Mouse (Mus musculus): ENCODE measurements around the gene Zfp646. TPM values are rescaled to one million over a fixed set of nuclear protein-coding genes. Genes with fewer than 3 reads are reported as not detected.
"Not testable (repeated sequence)": the region's sequence is repeated elsewhere in the genome, so short reads cannot be mapped to it uniquely, and the experiment has no call there.

The Zfp646 gene
- polyA plus RNA-seq, 1 experiment from 2014 or later, result 11.4 TPM

- Histone ChIP-seq H3K4me3 (no peak overlapping the region), H3K4me1 (peaks cover 23% of the 10 kb centered on the region), H3K4me2 (no peak overlapping the region), H3K27me3 (no peaks in the 10 kb centered on the region), H3K27ac (no peak overlapping the region), H3K36me3 (peaks cover 89% of the 10 kb centered on the region), H3K9me3 (no peaks in the 10 kb centered on the region), H3K9ac (0 out of 2 replicates have a peak overlapping the region, but pooled peaks have one; percentile 28)
- WGBS, result 91% methylated on average over 6 of the region's 6 CpGs
- no peak for ATAC-seq (ENCODE audit: insufficient number of reproducible peaks, insufficient read depth, low FRiP score, low TSS enrichment, low read depth)
These were observed 10.5 kb downstream of the Zfp646 start for GRCm38 (mm10) chr7:127886551-127886950.

GRCm38 (mm10) chr7:127887191-127887590, 11.2 kb downstream of the Zfp646 start:
- Histone ChIP-seq H3K9ac (0 out of 2 replicates have a peak overlapping the region, but pooled peaks have one; percentile 28), H3K27ac (no peak overlapping the region), H3K9me3 (no peaks in the 10 kb centered on the region), H3K4me3 (no peak overlapping the region), H3K27me3 (no peaks in the 10 kb centered on the region), H3K4me2 (no peak overlapping the region), H3K36me3 (peaks cover 83% of the 10 kb centered on the region), H3K4me1 (peaks cover 23% of the 10 kb centered on the region)
- WGBS, result 89% methylated on average over 8 of the region's 8 CpGs
- ATAC-seq (ENCODE audit: insufficient number of reproducible peaks, insufficient read depth, low FRiP score, low TSS enrichment, low read depth), result no peak

- Histone ChIP-seq H3K4me1 (peaks cover 18% of the 10 kb centered on the region), H3K27ac (no peak overlapping the region), H3K4me2 (no peak overlapping the region), H3K4me3 (no peak overlapping the region), H3K9ac (no peak overlapping the region), H3K27me3 (no peaks in the 10 kb centered on the region), H3K36me3 (peaks cover 83% of the 10 kb centered on the region), H3K9me3 (no peaks in the 10 kb centered on the region)
- WGBS, result 77% methylated on average over 3 of the region's 3 CpGs
- ATAC-seq (ENCODE audit: insufficient number of reproducible peaks, insufficient read depth, low FRiP score, low TSS enrichment, low read depth), result no peak
These were observed 11.8 kb downstream of the Zfp646 start for GRCm38 (mm10) chr7:127887781-127888180.

- ATAC-seq (ENCODE audit: insufficient number of reproducible peaks, insufficient read depth, low FRiP score, low TSS enrichment, low read depth), result no peak
- H3K27ac ChIP-seq, result no peak overlapping the region
- H3K36me3 ChIP-seq, result peaks cover 83% of the 10 kb centered on the region
These were observed 12.8 kb downstream of the Zfp646 start for GRCm38 (mm10) chr7:127888821-127889220.

GRCm38 (mm10) chr7:127890798-127891197, 14.8 kb downstream of the Zfp646 start, which contains the start of gene Prss53:
Gene Prss53 (minus strand): TSS chr7:127890970.
- Histone ChIP-seq H3K36me3 (peaks cover 65% of the 10 kb centered on the region), H3K27ac (no peak within 1 kb of the TSS)

More at GRCm38 (mm10) chr7:127888821-127889220, 12.8 kb downstream of the Zfp646 start:
- H3K4me1 ChIP-seq, result peaks cover 9% of the 10 kb centered on the region
- WGBS, result 68% methylated on average over 3 of the region's 3 CpGs
- H3K9me3 ChIP-seq, result no peaks in the 10 kb centered on the region
- H3K4me3 ChIP-seq, result no peak overlapping the region
- H3K9ac ChIP-seq, result no peak overlapping the region
- no peaks in the 10 kb centered on the region for H3K27me3 ChIP-seq
- H3K4me2 ChIP-seq, result no peak overlapping the region

GRCm38 (mm10) chr7:127894480-127894879, 18.5 kb downstream of the Zfp646 start:
- Histone ChIP-seq H3K4me1 (peaks cover 10% of the 10 kb centered on the region), H3K27ac (no peak overlapping the region), H3K27me3 (no peaks in the 10 kb centered on the region), H3K4me2 (peak overlapping the region; percentile 80), H3K36me3 (peaks cover 28% of the 10 kb centered on the region), H3K4me3 (peak overlapping the region; percentile 67), H3K9ac (peak overlapping the region; percentile 80), H3K9me3 (no peaks in the 10 kb centered on the region)
- 78% methylated on average over 5 of the region's 5 CpGs for WGBS
- ATAC-seq (ENCODE audit: insufficient number of reproducible peaks, insufficient read depth, low FRiP score, low TSS enrichment, low read depth), result no peak

More at GRCm38 (mm10) chr7:127890798-127891197, 14.8 kb downstream of the Zfp646 start, which contains the start of gene Prss53:
- Histone ChIP-seq H3K4me3 (no peak within 1 kb of the TSS), H3K4me2 (no peak within 1 kb of the TSS), H3K27me3 (no peaks in the 10 kb centered on the region), H3K9me3 (no peaks in the 10 kb centered on the region), H3K4me1 (peaks cover 10% of the 10 kb centered on the region), H3K9ac (peak within 1 kb of the TSS; percentile 16; the same call in 1 of the 2 replicates)
- ATAC-seq (ENCODE audit: insufficient number of reproducible peaks, insufficient read depth, low FRiP score, low TSS enrichment, low read depth), result no peak
- 33% methylated on average over 4 of the region's 4 CpGs for WGBS

- Histone ChIP-seq H3K9ac (peak within 1 kb of the TSS; percentile 80), H3K9me3 (no peaks in the 10 kb centered on the region), H3K4me1 (peaks cover 10% of the 10 kb centered on the region), H3K27ac (peak within 1 kb of the TSS; percentile 83), H3K36me3 (peaks cover 21% of the 10 kb centered on the region), H3K27me3 (no peaks in the 10 kb centered on the region), H3K4me3 (peak within 1 kb of the TSS; percentile 67), H3K4me2 (peak within 1 kb of the TSS; percentile 80)
- ATAC-seq (ENCODE audit: insufficient number of reproducible peaks, insufficient read depth, low FRiP score, low TSS enrichment, low read depth), result peak; percentile 93
- WGBS, result under 1% methylated on average over 26 of the region's 26 CpGs
These were observed 19.4 kb downstream of the Zfp646 start, which contains the start of the genes Gm21974 and Vkorc1 for GRCm38 (mm10) chr7:127895442-127895841. Gene Gm21974 (minus strand): TSS chr7:127895454. Gene Vkorc1 (minus strand): TSS chr7:127895617.

- Histone ChIP-seq H3K36me3 (peaks cover 17% of the 10 kb centered on the region), H3K27ac (0 out of 2 replicates have a peak overlapping the region, but pooled peaks have one; percentile 83), H3K4me1 (peaks cover 10% of the 10 kb centered on the region), H3K4me2 (peak overlapping the region; percentile 80), H3K4me3 (peak overlapping the region; percentile 67), H3K9ac (0 out of 2 replicates have a peak overlapping the region, but pooled peaks have one; percentile 16)
- WGBS, result 66% methylated on average over 7 of the region's 7 CpGs
- not testable (repeated sequence) for ATAC-seq (ENCODE audit: insufficient number of reproducible peaks, insufficient read depth, low FRiP score, low TSS enrichment, low read depth); H3K27me3 ChIP-seq; H3K9me3 ChIP-seq
These were observed 19.9 kb downstream of the Zfp646 start for GRCm38 (mm10) chr7:127895891-127896290.

- H3K4me2 ChIP-seq, result no peak overlapping the region
- 58% methylated on average over 13 of the region's 13 CpGs for whole genome bisulfite sequencing
- H3K36me3 ChIP-seq, result peaks cover 17% of the 10 kb centered on the region
- no peak for ATAC-seq (ENCODE audit: insufficient number of reproducible peaks, insufficient read depth, low FRiP score, low TSS enrichment, low read depth)
- H3K4me3 ChIP-seq, result no peak overlapping the region
- H3K9ac ChIP-seq, result no peak overlapping the region
- H3K9me3 ChIP-seq, result no peaks in the 10 kb centered on the region
- no peak overlapping the region for H3K27ac ChIP-seq
- peaks cover 10% of the 10 kb centered on the region for H3K4me1 ChIP-seq
- no peaks in the 10 kb centered on the region for H3K27me3 ChIP-seq
These were observed 20.4 kb downstream of the Zfp646 start for GRCm38 (mm10) chr7:127896384-127896783.

GRCm38 (mm10) chr7:127897542-127897941, 21.5 kb downstream of the Zfp646 start:
- H3K4me3 ChIP-seq, result no peak overlapping the region
- H3K27ac ChIP-seq, result no peak overlapping the region
- WGBS, result 89% methylated on average over 7 of the region's 7 CpGs
- H3K9ac ChIP-seq, result no peak overlapping the region
- no peaks in the 10 kb centered on the region for H3K27me3 ChIP-seq
- no peak for ATAC-seq (ENCODE audit: insufficient number of reproducible peaks, insufficient read depth, low FRiP score, low TSS enrichment, low read depth)
- H3K4me1 ChIP-seq, result peaks cover 10% of the 10 kb centered on the region
- H3K9me3 ChIP-seq, result no peaks in the 10 kb centered on the region
- H3K4me2 ChIP-seq, result no peak overlapping the region
- H3K36me3 ChIP-seq, result peaks cover 13% of the 10 kb centered on the region

GRCm38 (mm10) chr7:127898179-127898956, 22.3 kb downstream of the Zfp646 start:
- H3K27me3 ChIP-seq, result no peaks in the 10 kb centered on the region
- H3K27ac ChIP-seq, result no peak overlapping the region
- H3K36me3 ChIP-seq, result peaks cover 5% of the 10 kb centered on the region; the same call in 1 of the 2 replicates
- peaks cover 10% of the 10 kb centered on the region for H3K4me1 ChIP-seq
- no peak overlapping the region for H3K9ac ChIP-seq
- 34% methylated on average over 10 of the region's 10 CpGs for WGBS
- no peaks in the 10 kb centered on the region for H3K9me3 ChIP-seq
- no peak for ATAC-seq (ENCODE audit: insufficient number of reproducible peaks, insufficient read depth, low FRiP score, low TSS enrichment, low read depth)
- H3K4me3 ChIP-seq, result no peak overlapping the region
- no peak overlapping the region for H3K4me2 ChIP-seq
